Mouse (Mus musculus) E14TG2a.4 (cell line): ENCODE measurements around the gene St3gal5.

Source experiments
- CTCF ChIP-seq: conservative IDR thresholded peaks from 2 replicates; pipeline ENCODE4 v1.5.1; 2014; ENCODE audit warnings: low read length
- POU5F1 ChIP-seq: IDR thresholded peaks from 2 replicates; pipeline ENCODE4 v1.6.1; 2014; ENCODE audit warnings: low read length, borderline replicate concordance

- TF ChIP-seq CTCF = no peak
- no peak for TF ChIP-seq POU5F1
These were observed 48.7 kb upstream of the St3gal5 start for GRCm38 (mm10) chr6:72048643-72049042.
